Mouse (Mus musculus) cerebellum, postnatal 14 days (tissue): ENCODE measurements around the gene Vav1.
A peak's percentile ranks its signal among the peaks of the same experiment; 100 is the strongest.
"Not testable (repeated sequence)": the region's sequence is repeated elsewhere in the genome, so short reads cannot be mapped to it uniquely, and the experiment has no call there.

Experiments used
- DNase-seq, 2 experiments: peaks; one replicate each; pipeline ENCODE4 v3.0.0; 2021; ENCODE audit warnings: mixed read lengths in 2 of 2

Vav1 gene

DNA sequence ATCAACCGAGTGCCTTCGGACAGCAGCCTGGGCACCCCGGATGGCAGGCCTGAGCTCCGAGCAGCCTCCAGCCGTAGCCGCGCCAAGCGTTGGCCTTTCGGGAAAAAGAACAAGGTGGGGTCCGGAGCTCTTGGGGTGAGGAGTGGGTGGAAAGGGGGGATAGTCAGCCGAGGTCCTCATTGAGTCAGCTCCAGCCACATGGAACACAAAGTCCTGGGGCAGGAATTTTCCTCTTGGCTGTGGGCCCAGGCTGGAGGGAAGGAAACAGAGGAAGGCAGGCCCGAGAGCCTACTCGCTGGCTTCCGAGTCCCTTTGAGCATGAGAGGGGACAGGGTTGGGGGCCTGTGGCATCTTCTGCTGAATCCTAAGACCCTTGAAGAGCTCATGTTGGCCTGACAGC lies 23.5 kb upstream of the Vav1 start:
- DNase-seq, result no peak

DNA sequence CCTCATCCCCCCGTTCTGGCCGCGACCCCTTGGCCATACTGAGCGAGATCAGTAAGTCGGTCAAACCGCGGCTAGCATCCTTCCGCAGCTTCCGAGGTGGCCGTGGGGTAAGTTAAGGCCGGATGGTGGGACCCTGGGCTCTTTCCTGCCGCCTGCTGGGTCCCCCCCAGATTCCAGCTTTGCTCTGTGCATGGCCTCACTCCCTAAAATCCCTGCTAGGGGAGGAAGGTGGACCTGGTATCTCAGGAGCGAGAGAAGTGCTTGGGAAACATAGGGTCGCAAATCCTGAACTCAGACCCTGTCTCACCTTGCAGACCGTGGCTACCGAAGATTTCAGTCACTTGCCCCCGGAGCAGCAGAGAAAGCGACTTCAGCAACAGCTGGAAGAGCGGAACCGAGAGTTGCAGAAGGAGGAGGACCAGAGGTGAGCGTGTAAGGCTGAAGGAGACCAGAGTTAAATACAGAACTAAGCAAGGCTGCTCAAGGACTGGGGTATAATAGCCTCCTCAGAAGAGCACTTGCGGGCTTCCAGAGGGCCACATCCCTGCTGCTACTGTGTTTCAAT lies 21.9 kb upstream of the Vav1 start:
- DNase-seq, result no peak

GRCm38 (mm10) chr17:57258191-57258590 lies 20.7 kb upstream of the Vav1 start:
- DNase-seq, result no peak

DNA sequence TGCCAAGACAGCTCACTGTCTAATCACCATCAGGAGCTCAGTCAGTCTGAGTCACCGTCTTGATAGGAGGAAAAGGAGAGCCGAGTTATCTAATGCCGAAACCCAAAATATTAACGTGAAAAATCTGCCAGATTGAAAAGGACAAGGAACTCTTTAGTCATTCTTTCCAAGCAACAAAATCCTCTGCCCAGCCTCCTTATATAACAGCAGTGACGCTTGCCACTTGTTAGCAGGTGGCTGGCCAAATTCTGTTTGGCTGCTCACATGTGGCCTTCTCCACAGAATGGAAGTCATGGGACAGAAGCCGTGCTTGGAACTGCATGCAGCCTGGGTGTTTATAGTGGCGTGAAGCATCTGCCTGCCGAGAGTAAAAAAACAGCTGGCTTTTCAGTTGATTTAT lies 19.2 kb upstream of the Vav1 start:
- DNase-seq, result no peak

GRCm38 (mm10) chr17:57260351-57260750 lies 18.5 kb upstream of the Vav1 start:
- DNase-seq, result no peak

DNA sequence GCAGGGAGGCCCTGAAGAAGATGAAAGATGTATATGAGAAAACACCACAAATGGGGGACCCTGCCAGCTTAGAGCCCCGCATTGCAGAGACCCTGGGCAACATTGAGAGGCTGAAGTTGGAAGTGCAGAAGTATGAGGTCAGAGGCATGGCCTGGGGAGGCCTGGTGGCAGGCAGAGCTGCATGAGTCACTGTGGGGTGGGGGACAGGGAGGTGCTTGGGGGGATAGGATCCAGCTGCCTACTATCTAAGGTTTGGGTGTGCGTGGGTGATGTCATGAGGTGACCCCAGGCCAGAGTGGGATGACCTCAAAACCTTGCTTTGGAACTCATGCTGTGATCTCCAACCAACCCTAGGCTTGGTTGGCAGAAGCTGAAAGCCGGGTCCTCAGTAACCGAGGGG lies 17.6 kb upstream of the Vav1 start:
- no peak for DNase-seq

- DNase-seq, result no peak
Measured at GRCm38 (mm10) chr17:57261796-57262195, 17.1 kb upstream of the Vav1 start.

DNA sequence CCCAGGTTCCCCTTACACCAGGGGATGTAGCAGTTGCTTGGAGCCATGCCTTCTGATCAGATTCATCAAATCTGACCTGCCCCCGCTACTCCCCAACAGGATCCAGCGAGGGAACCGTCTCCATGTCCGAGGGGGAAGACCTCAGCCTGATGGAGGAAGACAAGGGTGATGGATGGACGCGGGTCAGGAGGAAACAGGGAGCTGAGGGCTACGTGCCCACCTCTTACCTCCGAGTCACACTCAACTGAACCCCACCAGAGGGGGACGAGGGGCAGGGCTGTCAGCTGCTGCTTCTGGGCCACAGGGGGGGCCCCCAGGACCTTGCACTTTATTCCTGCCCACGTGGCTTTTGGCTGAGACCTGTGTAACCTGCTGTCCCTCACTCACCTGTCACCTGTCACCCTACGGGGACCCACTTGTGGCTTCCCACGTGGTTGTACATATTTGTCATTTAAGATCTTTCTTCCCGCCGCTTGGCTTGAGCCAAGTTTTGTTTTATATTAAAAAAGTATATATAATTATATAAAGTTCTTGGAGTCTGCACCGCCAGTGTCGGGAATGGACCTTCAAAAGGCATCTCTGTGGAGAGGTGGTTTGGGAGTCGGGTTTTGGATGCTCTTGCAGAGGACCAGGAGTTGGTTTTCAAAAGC lies 15.9 kb upstream of the Vav1 start:
- DNase-seq, result no peak

DNA sequence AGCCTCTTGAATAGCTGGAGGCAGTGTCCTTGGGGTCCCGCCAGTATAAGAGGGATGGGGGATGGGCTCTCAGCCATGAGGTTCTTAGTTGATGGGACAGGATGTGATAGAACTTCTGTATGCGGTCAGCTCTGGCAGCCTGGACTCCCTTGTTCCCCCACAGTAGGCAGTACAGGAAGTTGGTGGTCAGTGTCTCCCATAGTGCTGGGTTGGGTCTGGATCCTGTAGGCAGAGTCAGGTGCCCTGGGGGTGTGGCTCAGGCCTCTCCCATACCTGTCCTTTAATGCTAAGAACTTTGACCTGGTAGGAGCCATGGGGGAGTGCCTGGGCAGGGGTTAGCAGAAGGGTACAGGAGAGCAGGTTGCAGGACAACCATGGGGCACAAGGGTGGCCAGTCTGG lies 14.7 kb upstream of the Vav1 start:
- no peak for DNase-seq

GRCm38 (mm10) chr17:57264972-57265945 lies 13.6 kb upstream of the Vav1 start:
- DNase-seq, result peak; percentile 62 to 66

- no peak for DNase-seq
Measured at GRCm38 (mm10) chr17:57267556-57268126, 11.3 kb upstream of the Vav1 start.

GRCm38 (mm10) chr17:57271301-57271700 lies 7.6 kb upstream of the Vav1 start:
- DNase-seq, result no peak

GRCm38 (mm10) chr17:57273846-57274245 lies 5.1 kb upstream of the Vav1 start:
- no peak for DNase-seq

DNA sequence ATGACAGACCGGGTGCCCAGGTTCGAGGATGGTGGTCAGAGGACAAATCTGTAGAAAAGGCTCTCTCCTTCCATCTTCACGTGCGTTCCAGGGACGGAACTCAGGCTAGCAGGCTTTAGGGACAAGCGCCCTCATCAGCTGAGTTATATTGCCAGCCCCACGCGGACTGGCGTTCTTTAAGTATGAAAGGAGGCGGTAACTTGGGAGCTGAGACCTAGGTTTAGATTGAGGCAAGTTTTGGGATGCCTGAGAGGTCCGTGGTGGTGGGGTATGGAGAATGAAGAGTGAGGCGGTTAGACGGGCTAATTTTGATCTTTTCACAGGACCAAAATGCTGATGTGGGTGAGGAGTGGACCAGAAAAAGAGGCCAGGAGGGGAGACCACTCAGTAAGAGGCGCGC lies 4.2 kb upstream of the Vav1 start:
- DNase-seq, result peak in 1 of 2 experiments; percentile 20

DNA sequence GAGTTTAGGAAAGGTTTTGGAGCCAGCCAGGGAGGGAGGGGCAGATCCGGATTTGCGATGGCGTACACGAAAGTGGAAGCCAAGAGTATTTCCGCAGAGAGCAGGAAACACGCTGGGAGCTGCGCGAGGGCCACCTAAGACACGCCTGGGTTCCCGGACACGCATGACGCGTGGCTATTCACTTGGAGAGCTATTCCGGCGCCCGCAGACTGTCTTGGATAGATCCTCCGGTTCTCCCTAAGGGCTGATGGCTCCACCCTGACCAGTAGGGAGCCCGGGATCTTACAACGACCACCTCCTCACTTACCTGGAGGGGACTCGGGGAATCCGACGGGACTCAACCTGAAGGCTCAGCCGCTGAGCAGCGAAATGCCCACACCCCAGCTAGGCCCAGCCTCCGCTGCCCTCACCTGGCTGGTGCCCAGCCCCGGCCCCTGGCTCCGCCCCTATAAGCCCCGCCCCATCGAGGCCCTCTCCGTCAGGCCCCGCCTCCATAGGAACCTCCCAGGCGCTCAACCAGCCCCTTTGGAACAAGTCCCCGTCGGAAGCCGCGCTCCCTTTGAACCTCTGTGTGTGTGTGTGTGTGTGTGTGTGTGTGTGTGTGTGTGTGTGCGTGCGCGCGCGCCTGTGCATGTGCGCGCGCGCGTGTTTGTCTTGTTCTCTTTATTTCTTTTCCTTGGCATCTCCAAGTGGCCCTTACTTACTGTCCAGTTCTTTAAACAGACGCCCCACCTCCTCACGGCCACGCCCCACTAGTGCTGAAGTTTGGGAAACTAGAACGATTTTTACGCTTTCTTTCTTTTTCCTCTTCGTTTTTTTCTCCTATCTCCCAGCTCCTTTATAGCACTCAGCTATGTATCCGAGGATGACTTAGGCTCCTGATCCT lies 3.5 kb upstream of the Vav1 start:
- DNase-seq, result peak; percentile 87 to 88

- peak in 1 of 2 experiments; percentile 37 for DNase-seq
Measured at GRCm38 (mm10) chr17:57275997-57276351, 2.9 kb upstream of the Vav1 start.

- peak; percentile 83 for DNase-seq
Measured at GRCm38 (mm10) chr17:57276634-57277121, 2.2 kb upstream of the Vav1 start.

- DNase-seq, result not testable (repeated sequence)
Measured at GRCm38 (mm10) chr17:57277598-57278261, 1.2 kb upstream of the Vav1 start.

GRCm38 (mm10) chr17:57278537-57278936 lies 363 bp upstream of the Vav1 start:
- no peak for DNase-seq

- DNase-seq, result no peak
Measured at GRCm38 (mm10) chr17:57279591-57280224, 808 bp downstream of the Vav1 start.

DNA sequence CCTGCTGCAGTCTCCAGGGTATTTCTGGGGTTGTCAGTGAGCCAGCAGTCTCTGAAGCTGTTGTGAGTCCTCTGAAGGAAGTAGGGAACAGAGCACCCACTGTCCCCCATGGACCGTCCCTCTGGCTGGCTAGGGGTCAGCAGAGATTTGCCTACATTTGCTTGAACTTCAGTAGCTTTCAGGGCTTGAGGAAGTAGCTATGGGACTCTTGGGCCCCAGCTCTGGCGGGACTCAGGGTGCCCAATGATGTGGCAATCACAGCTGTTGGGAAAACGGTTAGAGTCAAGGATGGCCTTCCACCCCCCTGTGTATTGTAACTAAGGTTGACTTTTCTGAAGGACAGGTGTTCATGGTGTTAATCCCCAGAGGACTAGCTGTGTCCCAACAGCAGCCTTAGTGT lies 1.5 kb downstream of the Vav1 start:
- no peak for DNase-seq
